Mouse (Mus musculus) embryo, embryonic 10 days (tissue): Measurements from ENCODE around the gene Ptpre.
"Not testable (repeated sequence)": the region's sequence is repeated elsewhere in the genome, so short reads cannot be mapped to it uniquely, and the experiment has no call there.

Experiments
- DNase-seq: peaks from one replicate; pipeline ENCODE4 v3.0.0-alpha.2; 2015; ENCODE audit warnings: low spot score

Gene Ptpre

GRCm38 (mm10) chr7:135537341-135537901 is at the start of gene Ptpre:
Ptpre (plus strand) TSS chr7:135537481.
- DNase-seq = peak; percentile 77

GRCm38 (mm10) chr7:135488214-135488810 is 49.0 kb upstream of the Ptpre start:
- DNase-seq = no peak

- no peak for DNase-seq
These were observed 47.4 kb upstream of the Ptpre start for GRCm38 (mm10) chr7:135489724-135490499.

- no peak for DNase-seq
These were observed 46.8 kb upstream of the Ptpre start for GRCm38 (mm10) chr7:135490500-135490886.

GRCm38 (mm10) chr7:135495303-135495702 is 42.0 kb upstream of the Ptpre start:
- peak; percentile 39 for DNase-seq

- DNase-seq = no peak
These were observed 38.6 kb upstream of the Ptpre start for GRCm38 (mm10) chr7:135498565-135499186.

GRCm38 (mm10) chr7:135499403-135499802 is 37.9 kb upstream of the Ptpre start:
- no peak for DNase-seq

GRCm38 (mm10) chr7:135506506-135506905 is 30.8 kb upstream of the Ptpre start:
- not testable (repeated sequence) for DNase-seq

- DNase-seq = no peak
These were observed 28.7 kb upstream of the Ptpre start for GRCm38 (mm10) chr7:135508602-135509001.

- no peak for DNase-seq
These were observed 28.0 kb upstream of the Ptpre start for GRCm38 (mm10) chr7:135509272-135509671.

GRCm38 (mm10) chr7:135510431-135510830 is 26.9 kb upstream of the Ptpre start:
- DNase-seq = no peak

GRCm38 (mm10) chr7:135511723-135512122 is 25.6 kb upstream of the Ptpre start:
- no peak for DNase-seq

GRCm38 (mm10) chr7:135517191-135517590 is 20.1 kb upstream of the Ptpre start:
- no peak for DNase-seq

- DNase-seq = no peak
These were observed 17.0 kb upstream of the Ptpre start for GRCm38 (mm10) chr7:135520241-135520640.

GRCm38 (mm10) chr7:135521755-135522512 is 15.3 kb upstream of the Ptpre start:
- peak; percentile 66 for DNase-seq

GRCm38 (mm10) chr7:135523981-135524380 is 13.3 kb upstream of the Ptpre start:
- no peak for DNase-seq

- no peak for DNase-seq
These were observed 12.8 kb upstream of the Ptpre start for GRCm38 (mm10) chr7:135524424-135524967.

GRCm38 (mm10) chr7:135526574-135527152 is 10.6 kb upstream of the Ptpre start:
- no peak for DNase-seq

- DNase-seq = no peak
These were observed 10.1 kb upstream of the Ptpre start for GRCm38 (mm10) chr7:135527169-135527568.

- no peak for DNase-seq
These were observed 8.8 kb upstream of the Ptpre start, which contains the start of gene Clrn3 for GRCm38 (mm10) chr7:135528515-135528914. Clrn3 (minus strand) TSS chr7:135528654.

- no peak for DNase-seq
These were observed 8.2 kb upstream of the Ptpre start for GRCm38 (mm10) chr7:135529068-135529467.
